Comparison of ENCODE assay signal across 18 mouse cellular contexts in the genomic region with DNA sequence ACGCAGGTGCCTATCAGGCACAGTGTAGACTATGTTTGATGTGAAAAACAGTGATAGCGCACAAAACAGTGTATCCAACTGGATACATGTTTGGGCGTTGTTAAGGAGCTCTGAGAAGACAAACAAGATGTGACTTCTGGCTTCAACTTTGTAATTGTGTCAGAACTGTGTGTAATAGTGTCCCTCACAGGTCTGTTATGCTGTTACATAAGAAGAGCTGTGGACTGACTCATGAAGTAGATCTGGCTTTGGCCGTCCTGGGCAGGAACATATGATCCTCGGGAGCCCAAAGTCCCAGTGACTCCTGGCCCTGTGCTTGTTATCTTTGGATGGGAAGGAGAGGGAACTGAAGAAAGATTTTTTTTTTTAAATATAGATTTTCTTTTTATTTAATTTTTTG. TPM values are rescaled to one million over a fixed set of nuclear protein-coding genes. Genes with fewer than 3 reads are reported as not detected.
DNase-seq lines count a peak whose midpoint lies in the region; ATAC-seq and TF ChIP-seq lines count a peak whose summit lies in the region.
"Had no signal": no experiment of that assay in that cellular context is flagged by ENCODE, and none has a peak within 500 bp of the region (broad histone marks: within the 10 kb centered on the region; RNA-seq: fewer than 3 reads in every experiment).

No protein-coding gene starts in this region.

- no peak for TF ChIP-seq POLR2A in heart, adult 2 months (IDR thresholded peaks at IDR 0.05; ENCODE audit: insufficient read depth, low read depth, low read length)

- H3K4me2 ChIP-seq in lung, postnatal 0 days (replicated peaks; ENCODE audit: low read depth, low read length) = no peak overlapping the region
- H3K4me2 ChIP-seq in forebrain, embryonic 12.5 days = no peak overlapping the region
- H3K4me2 ChIP-seq: embryonic facial prominence, embryonic 15.5 days; hindbrain, embryonic 14.5 days; limb, embryonic 13.5 days; midbrain, embryonic 12.5 days; neural tube, embryonic 12.5 days had no signal

- peak overlapping the region; percentile 38 for H3K27ac ChIP-seq in heart, adult 2 months
- no peak overlapping the region for H3K27ac ChIP-seq in lung, postnatal 0 days (ENCODE audit: low read length)
- no peak overlapping the region for H3K27ac ChIP-seq in forebrain, embryonic 12.5 days
- H3K27ac ChIP-seq: embryonic facial prominence, embryonic 15.5 days; hindbrain, embryonic 14.5 days; limb, embryonic 13.5 days; midbrain, embryonic 12.5 days; neural tube, embryonic 12.5 days had no signal

- no peak overlapping the region for H3K9ac ChIP-seq in heart, adult 2 months (ENCODE audit: low read depth, low read length)
- no peak overlapping the region for H3K9ac ChIP-seq in lung, postnatal 0 days (replicated peaks; ENCODE audit: low read depth)
- no peak overlapping the region for H3K9ac ChIP-seq in forebrain, embryonic 12.5 days
- H3K9ac ChIP-seq: embryonic facial prominence, embryonic 15.5 days; hindbrain, embryonic 14.5 days; limb, embryonic 13.5 days; midbrain, embryonic 12.5 days; neural tube, embryonic 12.5 days had no signal

- no peak overlapping the region for H3K4me3 ChIP-seq in heart, adult 2 months
- no peak overlapping the region for H3K4me3 ChIP-seq in lung, postnatal 0 days (ENCODE audit: low read depth, low read length)
- H3K4me3 ChIP-seq in forebrain, embryonic 12.5 days (replicated peaks) = no peak overlapping the region
- H3K4me3 ChIP-seq: embryonic facial prominence, embryonic 15.5 days; limb, embryonic 13.5 days; midbrain, embryonic 12.5 days; neural tube, embryonic 12.5 days had no signal

- H3K4me1 ChIP-seq in heart, adult 2 months (ENCODE audit: control insufficient read depth, insufficient read depth, low read length) = no peaks in the 10 kb centered on the region; the same call in none of the 2 replicates
- peaks cover 2% of the 10 kb centered on the region; the same call in 1 of the 2 replicates for H3K4me1 ChIP-seq in lung, postnatal 0 days (ENCODE audit: insufficient read depth, low read depth, low read length)
- H3K4me1 ChIP-seq in forebrain, embryonic 12.5 days = no peaks in the 10 kb centered on the region
- H3K4me1 ChIP-seq: midbrain, embryonic 12.5 days; neural tube, embryonic 12.5 days had no signal

- peak; percentile 54 for ATAC-seq in lung, postnatal 0 days
- no peak for ATAC-seq in forebrain, embryonic 12.5 days (ENCODE audit: low FRiP score)

- H3K36me3 ChIP-seq in heart, adult 2 months (ENCODE audit: control insufficient read depth, insufficient read depth, low read length) = no peaks in the 10 kb centered on the region; the same call in 1 of the 2 replicates
- no peaks in the 10 kb centered on the region; the same call in 1 of the 2 replicates for H3K36me3 ChIP-seq in lung, postnatal 0 days (ENCODE audit: insufficient read depth, low read length)
- H3K36me3 ChIP-seq in forebrain, embryonic 12.5 days (replicated peaks) = peaks cover 9% of the 10 kb centered on the region; the same call in 1 of the 2 replicates
- H3K36me3 ChIP-seq: G1E; midbrain, embryonic 12.5 days had no signal

- H3K27me3 ChIP-seq in heart, adult 2 months (ENCODE audit: control insufficient read depth, insufficient read depth, low read length) = no peaks in the 10 kb centered on the region
- no peaks in the 10 kb centered on the region for H3K27me3 ChIP-seq in lung, postnatal 0 days (replicated peaks; ENCODE audit: insufficient read depth, low read length)
- H3K27me3 ChIP-seq in forebrain, embryonic 12.5 days = no peaks in the 10 kb centered on the region
- H3K27me3 ChIP-seq: embryonic facial prominence, embryonic 15.5 days; limb, embryonic 13.5 days; midbrain, embryonic 12.5 days; neural tube, embryonic 12.5 days had no signal

- WGBS in heart, adult 2 months = 40% methylated on average over 5 of the region's 5 CpGs
- 63% methylated on average over 5 of the region's 5 CpGs for WGBS in lung, postnatal 0 days
- 91% methylated on average over 5 of the region's 5 CpGs for WGBS in forebrain, embryonic 12.5 days

- peak; percentile 17 for DNase-seq in adrenal gland, adult 2 months
- no peak for DNase-seq in adrenal gland, adult 18-20 months (ENCODE audit: low spot score in 2 of 2)
- peak in 1 of 2 experiments; percentile 45 for DNase-seq in heart, adult 2 months
- no peak for DNase-seq in heart, postnatal 4 days
- DNase-seq in lung, postnatal 0 days (ENCODE audit: low spot score) = peak; percentile 65
- no peak for DNase-seq in lung, postnatal 14 days
- peak; percentile 24 for DNase-seq in heart, postnatal 25 days (ENCODE audit: low spot score)
- DNase-seq: cerebellum, adult 9-11 months; embryo, embryonic 11 days; right cerebral cortex, postnatal 4 days; thymus, postnatal 14 days had no signal

- no peaks in the 10 kb centered on the region for H3K9me3 ChIP-seq in lung, postnatal 0 days (ENCODE audit: low read length)
- no peaks in the 10 kb centered on the region for H3K9me3 ChIP-seq in forebrain, embryonic 12.5 days
- H3K9me3 ChIP-seq: embryonic facial prominence, embryonic 15.5 days; G1E; limb, embryonic 13.5 days; midbrain, embryonic 12.5 days; neural tube, embryonic 12.5 days had no signal

- TF ChIP-seq EP300 in heart, adult 2 months (IDR thresholded peaks at IDR 0.05; ENCODE audit: insufficient read depth, low read depth, low read length) = 0 out of 2 replicates have a peak, but pooled peaks have one; percentile 33
- no peak for TF ChIP-seq EP300 in lung, postnatal 0 days (IDR thresholded peaks at IDR 0.05)

- TF ChIP-seq CTCF in heart, adult 2 months (IDR thresholded peaks at IDR 0.05) = no peak
- no peak for TF ChIP-seq CTCF in lung, postnatal 0 days (IDR thresholded peaks at IDR 0.05)

- intact Hi-C loops in heart, adult 2 months (cut with DNase I) = no loop called here
- intact Hi-C loops in heart, postnatal 25 days (cut with DNase I) = no loop called here

- no peaks in the 10 kb centered on the region for H3K79me2 ChIP-seq in heart, adult 2 months (replicated peaks; ENCODE audit: control insufficient read depth, insufficient read depth, low read length)

RNA-seq across cellular contexts. Expression of gene Syde2, which starts 7.8 kb away (rescaled TPM):
- 1 to 10 TPM; 4.2 to 6.8 TPM for total RNA-seq in adrenal gland, adult 2 months (2021)
- 4.2 and 5.0 TPM in 2 replicates for polyA plus RNA-seq in adrenal gland, adult 2 months (2012; rRNA removed)
- 1 to 10 TPM; 4.4 to 5.1 TPM for total RNA-seq in adrenal gland, adult 18-20 months (2021)
- total RNA-seq in heart, adult 2 months (2021) = 10 to 100 TPM; 13.8 to 15.8 TPM
- polyA plus RNA-seq in heart, adult 2 months (2012; rRNA removed) = 7.5 and 13.4 TPM in 2 replicates
- total RNA-seq in heart, postnatal 4 days (2021) = 10 to 100 TPM; 33.2 to 35.2 TPM
- 2.6 and 3.1 TPM in 2 replicates for polyA plus RNA-seq in lung, postnatal 0 days (2015; fragmentation: Nextera tagmentation; extraction: Ambion mirVana)
- total RNA-seq in heart, postnatal 25 days (2021) = 10 to 100 TPM; 18.1 to 21.5 TPM
- 0.97 and 1.5 TPM in 2 replicates for polyA plus RNA-seq in forebrain, embryonic 12.5 days (2016; fragmentation: Nextera tagmentation; extraction: Ambion mirVana)

RNA-seq across cellular contexts. Expression of gene 2410004B18Rik, which starts 57.7 kb away (rescaled TPM):
- 10 to 100 TPM; 22.0 to 23.1 TPM for total RNA-seq in adrenal gland, adult 2 months (2021)
- polyA plus RNA-seq in adrenal gland, adult 2 months (2012; rRNA removed) = 8.7 and 9.2 TPM in 2 replicates
- 10 to 100 TPM; 21.2 to 23.1 TPM for total RNA-seq in adrenal gland, adult 18-20 months (2021)
- 10 to 100 TPM; 17.9 to 20.8 TPM for total RNA-seq in heart, adult 2 months (2021)
- polyA plus RNA-seq in heart, adult 2 months (2012; rRNA removed) = 9.0 and 9.2 TPM in 2 replicates
- total RNA-seq in heart, postnatal 4 days (2021) = 10 to 100 TPM; 24.8 to 25.5 TPM
- polyA plus RNA-seq in lung, postnatal 0 days (2015; fragmentation: Nextera tagmentation; extraction: Ambion mirVana) = 40.2 and 47.6 TPM in 2 replicates
- total RNA-seq in heart, postnatal 25 days (2021) = 10 to 100 TPM; 16.8 to 18.1 TPM
- polyA plus RNA-seq in forebrain, embryonic 12.5 days (2016; fragmentation: Nextera tagmentation; extraction: Ambion mirVana) = 63.0 and 64.4 TPM in 2 replicates

Comparison
In these comparisons a context has a peak if more than half of its experiments do, and no peak if none do; other contexts are left out.
1. DNase-seq: peak in adrenal gland, adult 2 months (single experiment), lung, postnatal 0 days (single experiment) and heart, postnatal 25 days (single experiment); none in adrenal gland, adult 18-20 months (0 of 2), heart, postnatal 4 days (single experiment) and lung, postnatal 14 days (single experiment).